Mouse (Mus musculus): ENCODE results near the gene Rpp25l.

The Rpp25l gene

GRCm38 (mm10) chr4:41713197-41714067, at the start of gene Rpp25l:
TSS of gene Rpp25l (minus strand) at chr4:41713534.
- peak; percentile 78 for DNase-seq (ENCODE audit: low spot score)

GRCm38 (mm10) chr4:41762688-41763114, 49.4 kb upstream of the Rpp25l start:
- DNase-seq (ENCODE audit: low spot score) = peak; percentile 58

- DNase-seq (ENCODE audit: low spot score) = peak; percentile 25
Measured at GRCm38 (mm10) chr4:41762099-41762687, 48.9 kb upstream of the Rpp25l start.

- no peak for DNase-seq (ENCODE audit: low spot score)
Measured at GRCm38 (mm10) chr4:41761680-41762079, 48.3 kb upstream of the Rpp25l start.

- no peak for DNase-seq (ENCODE audit: low spot score)
Measured at GRCm38 (mm10) chr4:41760911-41761310, 47.6 kb upstream of the Rpp25l start.

DNA sequence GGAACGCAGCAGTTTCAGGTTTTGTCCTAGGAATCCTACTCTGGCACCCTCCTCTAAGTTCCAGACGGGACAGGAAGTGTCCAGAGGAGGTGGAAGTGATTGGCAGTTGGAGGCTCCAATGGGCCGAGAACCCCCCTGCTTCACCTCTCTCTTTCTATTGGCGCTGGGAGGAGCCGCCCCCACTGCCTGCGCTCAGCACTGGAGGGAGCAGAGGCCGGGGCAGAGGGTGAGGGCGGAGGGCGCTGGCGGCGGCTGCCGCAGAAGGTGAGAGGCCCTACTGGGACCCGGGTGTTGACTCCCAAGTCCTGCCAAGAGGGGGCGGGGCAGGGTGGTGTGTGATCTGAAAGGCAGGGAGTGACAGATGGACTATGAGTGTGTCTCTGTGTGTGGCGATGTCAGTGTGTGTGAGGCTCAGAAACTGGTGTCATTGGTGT, 47.0 kb upstream of the Rpp25l start:
- peak; percentile 88 for DNase-seq (ENCODE audit: low spot score)

DNA sequence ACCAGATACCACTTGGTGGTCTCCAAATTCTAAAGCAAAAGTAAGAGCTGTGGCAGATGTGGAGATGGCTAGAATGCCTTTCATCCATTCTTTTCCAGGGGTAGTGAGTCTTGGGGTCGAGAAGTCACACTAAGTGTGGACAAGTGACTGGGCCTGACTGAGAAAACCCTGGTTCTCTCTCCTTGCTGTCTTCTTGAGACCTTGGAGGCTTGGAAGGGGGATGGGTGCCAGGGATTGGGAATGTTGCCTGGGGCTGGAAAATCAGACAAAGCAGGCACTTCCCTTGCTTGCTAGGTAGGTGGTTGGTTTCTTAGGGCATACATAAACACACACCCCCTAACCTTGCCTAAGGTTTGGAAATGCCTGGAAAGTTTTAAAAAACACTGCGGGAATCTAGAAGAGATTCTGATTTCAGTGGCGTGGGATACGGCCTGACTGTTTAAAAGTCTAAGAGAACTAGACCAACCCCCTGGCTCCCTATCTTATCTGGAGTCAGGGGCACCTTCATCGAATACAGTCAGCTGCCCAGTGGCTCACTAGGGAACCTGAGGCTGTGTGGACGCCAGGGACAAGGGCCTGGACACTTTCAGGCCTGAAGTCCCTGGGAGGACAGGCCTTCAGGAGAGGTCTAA, 46.4 kb upstream of the Rpp25l start:
- DNase-seq (ENCODE audit: low spot score) = no peak

DNA sequence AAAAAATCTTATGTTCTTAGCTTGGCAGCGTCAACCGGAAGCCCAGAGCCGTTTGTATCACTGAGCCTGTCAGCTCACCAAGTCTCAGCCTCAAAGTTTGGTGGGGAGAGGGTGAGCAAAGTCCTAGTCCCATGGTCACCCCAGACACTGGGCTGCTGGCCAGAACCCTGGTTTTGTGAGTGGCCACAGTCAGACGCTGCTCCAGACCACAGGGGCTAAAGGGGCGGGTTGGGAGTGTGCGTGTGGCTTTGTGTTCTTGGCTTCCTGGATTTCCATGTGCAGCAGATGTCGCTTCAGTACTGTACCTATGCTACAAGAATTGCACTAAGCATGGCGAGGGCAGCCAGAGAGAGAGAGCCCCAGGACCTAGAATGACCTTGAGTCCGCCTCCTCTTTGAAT, 45.9 kb upstream of the Rpp25l start:
- no peak for DNase-seq (ENCODE audit: low spot score)

DNA sequence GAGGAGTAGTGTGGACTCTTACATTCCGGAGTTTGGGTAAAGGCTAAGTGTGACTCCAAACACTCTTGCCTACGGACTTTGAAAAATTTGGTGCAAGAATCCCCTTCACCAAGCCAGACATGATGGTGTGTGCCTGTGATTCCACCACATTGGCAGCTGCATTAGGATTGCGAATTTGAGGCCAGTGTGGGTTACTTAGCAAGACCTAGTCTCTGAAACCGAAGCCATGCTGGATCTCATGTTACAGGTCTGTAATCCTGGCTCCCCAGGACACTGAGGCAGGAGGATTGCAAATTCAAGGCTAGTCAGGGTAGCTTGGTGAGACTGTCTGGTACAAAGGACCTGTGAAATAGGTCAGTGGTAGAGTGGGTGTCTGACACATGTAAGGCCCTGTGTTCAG, 45.4 kb upstream of the Rpp25l start:
- no peak for DNase-seq (ENCODE audit: low spot score)

DNA sequence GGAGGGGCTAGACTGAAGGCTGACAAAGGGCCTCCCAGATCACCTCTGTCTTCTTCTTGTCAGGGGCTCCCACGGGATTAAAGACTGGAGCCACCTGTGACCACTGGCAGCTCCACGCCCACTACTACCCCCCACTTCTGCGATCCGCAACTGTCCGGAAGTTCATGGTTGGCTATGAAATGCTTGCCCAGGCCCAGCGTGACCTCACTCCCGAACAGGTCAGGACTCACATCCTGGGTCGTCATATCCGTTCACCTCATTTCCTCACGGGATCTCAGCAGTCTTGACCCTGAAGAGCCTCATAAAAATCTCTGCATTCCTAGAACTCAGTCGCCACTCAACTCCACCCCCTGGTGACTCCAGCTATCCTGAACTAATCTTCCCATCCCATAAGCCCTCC, 44.7 kb upstream of the Rpp25l start:
- DNase-seq (ENCODE audit: low spot score) = no peak

DNA sequence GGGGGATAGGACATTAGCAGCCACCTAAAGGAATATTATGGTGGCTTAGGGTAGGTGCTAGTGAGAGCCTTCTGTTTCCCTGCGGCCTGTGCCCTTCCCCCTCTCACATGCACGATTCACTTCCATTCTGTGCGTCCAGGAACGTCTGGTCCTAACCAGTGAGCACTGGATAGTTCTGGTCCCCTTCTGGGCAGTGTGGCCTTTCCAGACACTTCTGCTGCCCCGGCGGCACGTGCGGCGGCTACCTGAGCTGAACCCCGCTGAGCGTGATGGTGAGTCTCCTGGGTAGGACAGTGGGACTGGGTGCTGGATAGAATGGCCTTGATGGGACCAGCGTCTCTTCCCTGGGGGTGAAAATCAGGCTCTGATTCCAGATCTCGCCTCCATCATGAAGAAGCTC, 44.0 kb upstream of the Rpp25l start:
- no peak for DNase-seq (ENCODE audit: low spot score)

- DNase-seq (ENCODE audit: low spot score) = no peak
Measured at GRCm38 (mm10) chr4:41756440-41756839, 43.1 kb upstream of the Rpp25l start.

- peak; percentile 77 for DNase-seq (ENCODE audit: low spot score)
Measured at GRCm38 (mm10) chr4:41755338-41756305, 42.3 kb upstream of the Rpp25l start, which contains the start of gene Sigmar1. TSS of gene Sigmar1 (minus strand) at chr4:41756157.

GRCm38 (mm10) chr4:41754797-41755337, 41.5 kb upstream of the Rpp25l start, which contains the start of gene Galt:
TSS of gene Galt (plus strand) at chr4:41755228.
- no peak for DNase-seq (ENCODE audit: low spot score)

DNA sequence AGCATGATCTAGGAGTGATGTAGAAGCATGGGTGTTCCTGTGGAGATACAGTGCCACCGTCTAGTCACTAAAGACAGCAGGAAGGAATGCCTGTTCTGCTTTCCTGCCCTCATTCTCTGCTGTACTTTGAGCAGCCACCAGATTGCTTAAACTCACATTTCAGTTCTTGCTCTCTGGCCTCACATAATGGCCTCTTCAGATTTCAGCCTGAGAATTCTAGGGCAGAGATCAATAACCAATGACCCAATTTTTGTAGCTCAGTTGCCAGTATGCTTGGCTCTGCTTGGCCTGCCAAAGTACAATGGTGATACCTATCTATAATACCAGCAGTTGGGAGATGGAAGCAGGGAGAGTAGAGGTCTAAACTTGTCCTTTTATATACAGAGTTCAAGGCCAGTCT, 31.7 kb upstream of the Rpp25l start:
- DNase-seq (ENCODE audit: low spot score) = no peak

DNA sequence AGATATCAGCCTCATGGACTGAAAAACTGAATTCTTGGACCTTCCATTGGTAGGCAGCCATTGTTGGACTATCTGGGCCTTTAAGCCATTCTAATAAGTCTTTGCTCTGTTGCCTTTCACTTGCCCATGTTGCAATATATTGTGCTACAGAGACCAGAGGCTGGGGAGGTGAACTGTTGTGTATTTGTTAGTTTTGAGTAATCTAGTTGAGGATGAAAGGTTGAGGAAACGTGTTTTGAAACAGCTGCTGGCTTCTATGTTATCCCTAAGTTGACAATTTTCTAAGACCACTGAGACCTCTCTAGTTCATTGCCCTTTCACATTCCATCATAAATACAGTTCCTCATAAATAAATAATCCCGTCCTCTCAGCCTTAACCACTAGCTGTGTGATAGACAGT, 30.8 kb upstream of the Rpp25l start:
- no peak for DNase-seq (ENCODE audit: low spot score)

DNA sequence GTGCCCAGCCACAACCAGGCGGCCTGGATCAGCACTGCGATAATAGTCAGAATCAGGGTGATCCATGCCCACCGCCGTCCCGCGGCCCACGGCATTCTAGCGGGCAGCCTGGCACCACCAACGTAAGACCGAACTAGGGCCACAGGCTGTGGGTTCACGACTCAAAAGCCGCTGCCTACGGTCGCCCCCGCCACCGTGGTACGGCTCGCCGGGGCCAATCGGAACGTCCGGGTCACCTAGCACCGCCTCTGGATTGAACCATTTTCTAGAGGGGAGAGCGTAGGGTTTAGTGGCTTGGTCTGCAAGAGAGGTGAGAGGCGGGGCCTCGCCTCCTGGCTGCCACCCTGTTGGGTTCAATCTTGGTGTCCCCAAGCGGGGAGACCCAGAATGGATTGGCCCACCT, 27.8 kb upstream of the Rpp25l start:
- DNase-seq (ENCODE audit: low spot score) = peak; percentile 87

DNA sequence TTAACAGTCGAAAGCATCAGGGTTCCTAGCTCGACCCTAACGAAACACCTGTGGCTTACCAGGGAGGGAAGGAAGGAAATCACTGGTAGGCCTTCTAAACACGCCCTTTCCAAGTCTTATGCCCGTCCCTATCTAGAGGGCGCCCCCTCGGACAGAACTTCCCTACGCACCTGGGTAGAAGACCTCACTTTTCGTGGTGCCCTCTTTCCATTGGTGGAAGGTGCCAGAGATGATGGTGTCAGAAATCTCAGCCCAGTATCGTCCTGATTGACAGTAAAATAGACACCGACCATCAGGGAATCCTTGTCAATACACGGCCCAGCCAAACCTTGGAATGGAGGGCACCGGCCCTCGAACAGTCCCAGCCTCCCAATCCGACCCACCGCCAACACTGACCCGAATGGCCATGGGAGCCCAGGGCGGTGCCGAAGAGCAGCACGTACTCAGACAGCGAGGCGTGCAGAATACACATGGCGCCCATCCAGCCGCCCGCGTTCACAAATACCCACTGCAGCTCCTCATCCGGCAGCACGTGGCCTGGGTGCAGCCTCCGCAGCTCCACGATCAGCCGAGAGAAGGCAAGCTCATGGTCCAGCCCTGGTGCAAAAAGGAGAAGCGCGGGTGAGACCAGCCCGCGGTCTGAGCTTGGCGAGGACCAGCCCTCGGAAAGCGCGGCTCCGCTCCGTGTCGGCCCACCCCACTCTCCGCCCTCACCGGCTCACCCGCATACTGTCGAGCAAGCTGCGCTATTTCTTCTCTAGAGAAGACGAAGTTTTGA, 27.2 kb upstream of the Rpp25l start:
- no peak for DNase-seq (ENCODE audit: low spot score)

DNA sequence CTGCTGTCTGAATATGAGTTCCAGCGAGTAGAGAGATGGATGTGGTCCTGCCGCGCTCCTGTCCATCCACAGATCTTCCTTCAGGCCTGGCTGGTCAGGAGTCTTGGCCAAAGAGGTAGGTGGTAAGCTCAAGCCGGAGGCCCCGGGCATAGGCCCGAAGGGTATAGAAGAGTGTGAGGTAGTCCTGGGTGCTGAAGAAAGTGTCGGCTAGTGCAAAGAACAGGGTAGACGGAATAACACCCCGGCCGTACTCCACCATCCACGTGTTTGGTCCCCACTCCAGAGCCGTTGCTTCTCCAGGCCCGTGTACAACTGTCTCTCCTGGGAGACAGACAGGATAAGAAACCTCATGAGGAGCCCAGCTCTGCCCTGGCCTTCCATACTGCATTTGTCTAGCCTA, 25.9 kb upstream of the Rpp25l start:
- no peak for DNase-seq (ENCODE audit: low spot score)

DNA sequence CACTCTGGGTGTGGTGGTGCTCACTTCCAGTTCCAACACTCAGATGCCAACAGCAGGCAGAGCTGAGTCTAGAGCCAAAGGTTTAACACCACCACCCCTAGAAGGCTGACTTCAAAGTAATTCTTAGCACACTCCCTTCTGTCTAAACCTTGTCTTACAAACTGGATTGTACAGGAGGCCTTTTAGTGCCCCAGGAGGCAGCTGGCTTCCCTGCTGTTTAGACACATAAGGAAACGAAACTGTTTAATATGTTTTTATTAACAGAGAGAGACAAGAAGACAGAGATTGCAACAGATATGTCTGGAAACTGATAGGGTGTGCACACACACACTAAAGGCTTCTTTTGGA, 24.9 kb upstream of the Rpp25l start:
- DNase-seq (ENCODE audit: low spot score) = no peak

Data from ovary, postnatal 10 days (tissue).